Mouse (Mus musculus) frontal cortex, postnatal 10 days (tissue): ENCODE results near the gene Cyp8b1.

Experiments used
- DNase-seq, 2 experiments: peaks; one replicate each; pipeline ENCODE4 v3.0.0; 2022; ENCODE audit warnings: low spot score in 2 of 2, mixed read lengths in 1 of 2

Cyp8b1 gene

GRCm38 (mm10) chr9:121916102-121916501 lies at the start of gene Cyp8b1:
Gene Cyp8b1, minus strand, starts transcription at chr9:121916305.
- DNase-seq, result no peak

- DNase-seq, result no peak
Measured at GRCm38 (mm10) chr9:121964941-121965340, 48.8 kb upstream of the Cyp8b1 start.

- no peak for DNase-seq
Measured at GRCm38 (mm10) chr9:121959966-121960635, 44.0 kb upstream of the Cyp8b1 start.

- no peak for DNase-seq
Measured at GRCm38 (mm10) chr9:121952596-121952995, 36.5 kb upstream of the Cyp8b1 start.

GRCm38 (mm10) chr9:121951114-121951423 lies 35.0 kb upstream of the Cyp8b1 start:
- no peak for DNase-seq

- peak in 1 of 2 experiments; percentile 55 for DNase-seq
Measured at GRCm38 (mm10) chr9:121950418-121951113, 34.5 kb upstream of the Cyp8b1 start, which contains the start of gene Fam198a. Gene Fam198a, plus strand, starts transcription at chr9:121950988.

- DNase-seq, result no peak
Measured at GRCm38 (mm10) chr9:121948431-121948830, 32.3 kb upstream of the Cyp8b1 start.

GRCm38 (mm10) chr9:121947784-121948183 lies 31.7 kb upstream of the Cyp8b1 start:
- peak; percentile 55 to 74 for DNase-seq

GRCm38 (mm10) chr9:121943628-121944027 lies 27.5 kb upstream of the Cyp8b1 start:
- no peak for DNase-seq

- no peak for DNase-seq
Measured at GRCm38 (mm10) chr9:121943005-121943404, 26.9 kb upstream of the Cyp8b1 start.

GRCm38 (mm10) chr9:121937944-121938355 lies 21.8 kb upstream of the Cyp8b1 start:
- DNase-seq, result no peak

GRCm38 (mm10) chr9:121937451-121937864 lies 21.4 kb upstream of the Cyp8b1 start:
- DNase-seq, result no peak

GRCm38 (mm10) chr9:121936952-121937351 lies 20.8 kb upstream of the Cyp8b1 start:
- no peak for DNase-seq

- DNase-seq, result no peak
Measured at GRCm38 (mm10) chr9:121934856-121935255, 18.8 kb upstream of the Cyp8b1 start.

GRCm38 (mm10) chr9:121928498-121928897 lies 12.4 kb upstream of the Cyp8b1 start:
- DNase-seq, result peak in 1 of 2 experiments; percentile 45

GRCm38 (mm10) chr9:121927721-121928120 lies 11.6 kb upstream of the Cyp8b1 start:
- DNase-seq, result no peak

- DNase-seq, result no peak
Measured at GRCm38 (mm10) chr9:121926634-121927405, 10.7 kb upstream of the Cyp8b1 start.

- DNase-seq, result no peak
Measured at GRCm38 (mm10) chr9:121925959-121926358, 9.9 kb upstream of the Cyp8b1 start.

- no peak for DNase-seq
Measured at GRCm38 (mm10) chr9:121924901-121925560, 8.9 kb upstream of the Cyp8b1 start.

- no peak for DNase-seq
Measured at GRCm38 (mm10) chr9:121923906-121924305, 7.8 kb upstream of the Cyp8b1 start.

GRCm38 (mm10) chr9:121923443-121923842 lies 7.3 kb upstream of the Cyp8b1 start:
- DNase-seq, result no peak

GRCm38 (mm10) chr9:121919027-121919501 lies 3.0 kb upstream of the Cyp8b1 start:
- no peak for DNase-seq
